Mouse (Mus musculus) limb, embryonic 13.5 days (tissue): Measurements from ENCODE around the gene Ccdc190. TPM values are rescaled to one million over a fixed set of nuclear protein-coding genes. Genes with fewer than 3 reads are reported as not detected.

ENCODE experiments used
- ATAC-seq: fragments of 200-750 bp; cut with Nextera tagmentation; 2 replicates; pipeline ENCODE4 v1.8.0; 2017; ENCODE audit warnings: low read depth, moderate number of reproducible peaks, moderate TSS enrichment; ENCODE audit not compliant: low FRiP score
- H3K27ac ChIP-seq: fragments of 300-500 bp; sonication (generic); 2 replicates; pipeline ENCODE4 v1.5.1; 2015; ENCODE audit warnings: inconsistent platforms, mild to moderate bottlenecking, moderate library complexity
- H3K27me3 ChIP-seq: fragments of 300-500 bp; sonication (generic); 2 replicates; pipeline ENCODE4 v1.6.1; 2015; ENCODE audit warnings: mild to moderate bottlenecking, inconsistent platforms
- H3K36me3 ChIP-seq: fragments of 300-500 bp; sonication (generic); 2 replicates; pipeline ENCODE4 v1.6.1; 2015; ENCODE audit warnings: inconsistent platforms, mild to moderate bottlenecking, moderate library complexity
- H3K4me1 ChIP-seq: fragments of 300-500 bp; sonication (generic); 2 replicates; pipeline ENCODE4 v1.6.1; 2015; ENCODE audit warnings: inconsistent platforms
- H3K4me2 ChIP-seq: fragments of 300-500 bp; sonication (generic); replicated peaks from 2 replicates; pipeline ENCODE4 v1.6.1; 2015; ENCODE audit warnings: inconsistent platforms, mild to moderate bottlenecking, moderate library complexity
- H3K4me3 ChIP-seq: fragments of 300-500 bp; sonication (generic); 2 replicates; pipeline ENCODE4 v1.5.1; 2015; ENCODE audit warnings: moderate library complexity, mild to moderate bottlenecking, inconsistent platforms
- H3K9ac ChIP-seq: fragments of 300-500 bp; sonication (generic); 2 replicates; pipeline ENCODE4 v1.6.1; 2015; ENCODE audit warnings: mild to moderate bottlenecking, inconsistent platforms
- H3K9me3 ChIP-seq: fragments of 300-500 bp; sonication (generic); 2 replicates; pipeline ENCODE4 v1.6.1; 2016; ENCODE audit warnings: inconsistent platforms
- WGBS: fragments of 180-500 bp; shearing (Covaris S2); methylation state at CpG from one replicate; pipeline ENCODE4 v1.1.7; 2015; 5-methylcytosine and 5-hydroxymethylcytosine counted together
- polyA plus RNA-seq: library from polyadenylated mRNA; unstranded; fragments of >200 nt; fragmentation: Nextera tagmentation; extraction: Ambion mirVana; gene quantifications from 2 replicates; pipeline ENCODE4 v1.2.1, GENCODE M21; 2015

The Ccdc190 gene
- polyA plus RNA-seq, 1 experiment from 2014 or later, result 0.17 TPM

DNA sequence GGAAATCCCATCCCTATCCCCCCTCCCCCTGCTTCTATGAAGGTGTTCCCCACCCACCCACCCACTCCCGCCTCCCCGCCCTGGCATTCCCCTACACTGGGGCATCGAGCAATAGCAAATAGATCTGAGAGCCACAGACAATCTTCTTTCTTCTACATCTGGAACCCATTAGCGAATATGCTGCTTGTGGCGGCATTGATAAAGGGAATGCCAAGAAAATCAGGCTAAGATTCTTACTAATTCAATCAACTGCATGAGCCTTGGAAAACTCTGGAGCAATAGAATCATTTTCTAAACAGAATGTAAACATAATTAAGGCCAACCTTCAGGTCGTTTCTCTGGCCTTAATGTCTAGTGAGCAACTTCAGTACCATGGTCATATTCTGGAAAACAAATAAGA lies 16.9 kb upstream of the Ccdc190 start:
- H3K4me3 ChIP-seq, result no peak overlapping the region
- no peaks in the 10 kb centered on the region for H3K27me3 ChIP-seq
- H3K9ac ChIP-seq, result no peak overlapping the region
- H3K4me2 ChIP-seq, result no peak overlapping the region
- 50% methylated on average over 6 of the region's 6 CpGs for WGBS
- H3K36me3 ChIP-seq, result no peaks in the 10 kb centered on the region
- H3K4me1 ChIP-seq, result peaks cover 11% of the 10 kb centered on the region
- no peak for ATAC-seq
- H3K27ac ChIP-seq, result no peak overlapping the region
- no peaks in the 10 kb centered on the region for H3K9me3 ChIP-seq

DNA sequence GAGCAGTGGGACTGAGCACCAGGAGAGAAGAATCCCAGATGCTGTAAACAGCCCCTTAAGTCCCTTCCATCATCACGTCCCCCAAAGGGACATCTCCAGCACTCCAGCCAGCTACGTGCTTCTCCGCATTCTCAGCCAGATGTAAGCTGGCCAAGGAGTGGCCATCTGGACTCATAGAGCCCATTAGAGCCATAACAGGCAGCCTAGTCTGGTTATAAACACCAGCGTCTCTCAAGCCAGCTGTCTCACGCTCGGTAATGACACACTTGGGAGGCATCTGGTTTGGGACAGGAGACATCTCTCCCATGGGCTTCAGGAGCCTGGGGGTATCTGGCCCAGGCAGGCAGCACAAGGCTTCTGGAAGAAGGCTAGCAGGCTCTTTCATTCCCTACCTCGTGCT lies 11.8 kb upstream of the Ccdc190 start:
- Histone ChIP-seq H3K9me3 (no peaks in the 10 kb centered on the region), H3K4me2 (peak overlapping the region; percentile 27), H3K4me3 (no peak overlapping the region), H3K27me3 (peaks cover 11% of the 10 kb centered on the region), H3K36me3 (no peaks in the 10 kb centered on the region), H3K4me1 (peaks cover 19% of the 10 kb centered on the region), H3K9ac (no peak overlapping the region), H3K27ac (no peak overlapping the region; the same call in 1 of the 2 replicates)
- 10% methylated on average over 7 of the region's 7 CpGs for WGBS
- ATAC-seq, result peak; percentile 66

DNA sequence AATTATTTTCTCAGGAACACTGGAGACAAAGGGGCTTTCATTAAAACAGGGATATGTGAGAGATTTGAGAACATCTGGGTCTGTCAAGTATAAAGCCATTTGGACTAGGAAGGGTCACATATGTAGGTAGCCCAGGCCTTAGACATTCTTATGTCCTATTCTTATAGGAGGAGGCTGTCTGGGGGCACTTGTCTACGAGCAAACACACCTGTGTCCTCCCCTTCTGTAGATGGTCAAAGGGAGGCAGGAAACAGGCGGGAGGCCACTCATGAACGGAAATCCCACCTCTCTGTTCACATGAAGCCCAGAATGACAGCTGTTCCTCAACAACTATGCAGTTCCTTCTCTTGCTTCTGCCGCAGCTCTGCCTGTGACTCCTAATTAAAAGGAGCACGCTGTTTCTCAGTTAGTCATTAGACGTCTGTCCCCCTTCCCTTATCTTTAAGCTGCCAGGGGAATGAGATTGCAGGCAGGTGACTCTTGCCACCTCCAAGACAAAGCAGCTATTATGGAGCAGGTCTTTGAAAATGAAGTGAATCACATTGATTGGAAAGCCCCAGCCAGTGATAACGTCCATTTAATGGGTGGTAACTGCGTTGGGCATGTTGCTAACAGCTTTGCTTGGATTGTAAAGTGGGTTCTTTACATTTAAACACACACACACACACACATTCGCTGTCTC lies 11.2 kb upstream of the Ccdc190 start:
- Histone ChIP-seq H3K4me3 (no peak overlapping the region), H3K27me3 (peaks cover 11% of the 10 kb centered on the region), H3K27ac (peak overlapping the region; percentile 22; the same call in 1 of the 2 replicates), H3K4me2 (peak overlapping the region; percentile 27; the same call in 1 of the 2 replicates), H3K36me3 (no peaks in the 10 kb centered on the region), H3K9me3 (no peaks in the 10 kb centered on the region), H3K9ac (0 out of 2 replicates have a peak overlapping the region, but pooled peaks have one; percentile 25), H3K4me1 (peaks cover 22% of the 10 kb centered on the region)
- ATAC-seq, result peak; percentile 8; the same call in 1 of the 2 replicates
- WGBS, result 27% methylated on average over 9 of the region's 9 CpGs

DNA sequence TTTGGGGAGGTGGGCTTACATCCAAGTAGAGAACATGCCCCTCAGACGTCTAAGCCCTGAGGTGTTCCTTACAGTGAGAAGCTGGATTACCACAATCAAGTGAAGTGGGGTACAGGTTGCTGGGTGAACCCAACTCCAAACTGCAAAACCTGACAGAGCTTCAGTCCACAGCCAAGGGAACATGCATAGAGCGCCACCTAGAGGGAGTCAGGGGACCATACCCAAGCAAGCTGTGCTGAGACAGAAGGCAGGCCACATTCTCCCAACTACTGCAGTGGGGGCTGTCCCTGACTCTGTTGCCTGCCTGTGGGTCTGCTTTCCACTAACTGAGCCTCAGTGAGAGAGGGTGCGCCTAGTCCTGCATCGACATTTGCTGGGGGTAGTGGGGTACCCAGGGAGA lies 10.4 kb upstream of the Ccdc190 start:
- 0 out of 2 replicates have a peak, but pooled peaks cover 3% of the 10 kb centered on the region for H3K9me3 ChIP-seq
- no peak overlapping the region for H3K4me2 ChIP-seq
- no peak overlapping the region for H3K9ac ChIP-seq
- WGBS, result 29% methylated on average over 4 of the region's 4 CpGs
- H3K27ac ChIP-seq, result 0 out of 2 replicates have a peak overlapping the region, but pooled peaks have one; percentile 22
- no peak overlapping the region for H3K4me3 ChIP-seq
- peaks cover 11% of the 10 kb centered on the region for H3K27me3 ChIP-seq
- H3K4me1 ChIP-seq, result peaks cover 22% of the 10 kb centered on the region
- no peaks in the 10 kb centered on the region for H3K36me3 ChIP-seq
- ATAC-seq, result peak; percentile 41; the same call in 1 of the 2 replicates

DNA sequence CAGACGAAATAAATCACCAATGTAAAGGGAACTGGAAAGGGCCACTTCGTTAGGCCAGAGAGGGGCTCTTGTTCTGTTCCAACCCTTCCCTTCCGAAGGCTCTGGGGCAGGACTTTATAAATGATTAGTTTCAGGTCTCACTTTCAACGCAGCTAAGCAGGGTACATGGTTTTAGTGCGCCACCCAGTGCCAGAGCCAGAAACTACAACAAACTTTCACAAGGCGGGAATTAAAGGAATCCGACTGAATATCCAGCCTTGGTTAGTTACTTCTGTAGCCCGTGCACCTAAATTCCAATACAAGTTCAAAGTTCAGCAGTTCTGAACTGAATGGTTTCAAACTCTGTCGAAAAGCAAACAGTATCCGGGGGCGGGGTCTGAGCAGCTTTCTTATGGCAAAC lies 9.2 kb upstream of the Ccdc190 start:
- H3K9ac ChIP-seq, result 0 out of 2 replicates have a peak overlapping the region, but pooled peaks have one; percentile 19
- peaks cover 11% of the 10 kb centered on the region for H3K27me3 ChIP-seq
- no peak overlapping the region for H3K27ac ChIP-seq
- no peaks in the 10 kb centered on the region for H3K36me3 ChIP-seq
- 0 out of 2 replicates have a peak, but pooled peaks cover 3% of the 10 kb centered on the region for H3K9me3 ChIP-seq
- no peak overlapping the region for H3K4me3 ChIP-seq
- peak overlapping the region; percentile 34 for H3K4me2 ChIP-seq
- H3K4me1 ChIP-seq, result peaks cover 22% of the 10 kb centered on the region
- 2% methylated on average over 11 of the region's 11 CpGs for WGBS
- ATAC-seq, result peak; percentile 68; the same call in 1 of the 2 replicates

DNA sequence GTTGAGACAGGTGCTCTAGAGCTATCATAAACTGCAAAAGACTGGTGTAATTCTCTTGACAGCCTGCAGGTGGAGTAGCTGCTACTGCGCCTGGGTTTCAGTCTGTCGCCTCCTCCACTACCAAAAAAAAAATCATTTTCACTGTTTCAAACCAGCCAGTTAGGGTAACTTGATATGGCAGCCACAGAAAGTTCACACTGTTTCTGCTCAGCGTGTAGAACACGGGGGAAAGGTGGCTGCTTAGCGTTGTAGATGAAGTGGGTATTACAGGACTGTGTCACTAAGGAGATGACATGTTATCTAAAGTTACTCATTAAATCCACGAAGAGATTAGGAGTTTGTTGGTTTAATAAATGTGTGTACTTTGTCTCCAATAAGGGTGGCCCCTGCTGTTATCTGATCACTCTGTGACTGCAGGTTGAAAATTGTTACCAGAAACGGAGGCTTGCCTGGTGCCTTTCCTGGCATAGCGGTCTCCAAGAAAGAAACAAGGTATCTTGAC lies 6.7 kb upstream of the Ccdc190 start:
- H3K9me3 ChIP-seq, result 0 out of 2 replicates have a peak, but pooled peaks cover 3% of the 10 kb centered on the region
- H3K4me2 ChIP-seq, result peak overlapping the region; percentile 23; the same call in 1 of the 2 replicates
- no peak overlapping the region for H3K4me3 ChIP-seq
- peaks cover 11% of the 10 kb centered on the region for H3K27me3 ChIP-seq
- WGBS, result 25% methylated on average over 8 of the region's 8 CpGs
- peaks cover 16% of the 10 kb centered on the region for H3K4me1 ChIP-seq
- no peak overlapping the region for H3K27ac ChIP-seq
- H3K36me3 ChIP-seq, result no peaks in the 10 kb centered on the region
- no peak for ATAC-seq
- no peak overlapping the region for H3K9ac ChIP-seq

DNA sequence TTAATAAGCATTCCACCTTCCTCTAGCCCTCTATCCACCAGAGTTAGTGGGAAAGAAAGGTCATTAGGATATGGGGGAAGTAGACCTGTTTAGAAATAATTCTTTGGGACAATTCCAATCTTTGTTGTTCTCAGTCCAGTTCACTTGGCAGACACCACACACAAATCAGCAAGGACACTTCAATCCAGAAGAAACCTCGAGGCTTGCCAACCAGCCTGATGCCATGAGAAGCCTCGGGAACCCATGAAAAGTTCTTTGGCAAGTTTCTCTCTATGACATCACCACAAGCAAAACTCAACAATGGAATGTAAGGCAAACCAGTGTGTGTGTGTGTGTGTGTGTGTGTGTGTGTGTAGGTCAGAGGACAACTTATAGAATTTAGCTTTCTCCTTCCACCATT lies 3.9 kb upstream of the Ccdc190 start:
- WGBS, result 84% methylated on average over 2 of the region's 2 CpGs
- Histone ChIP-seq H3K9ac (no peak overlapping the region), H3K36me3 (no peaks in the 10 kb centered on the region), H3K27ac (no peak overlapping the region), H3K27me3 (peaks cover 10% of the 10 kb centered on the region), H3K4me1 (0 out of 2 replicates have a peak, but pooled peaks cover 10% of the 10 kb centered on the region), H3K4me2 (no peak overlapping the region), H3K9me3 (0 out of 2 replicates have a peak, but pooled peaks cover 3% of the 10 kb centered on the region), H3K4me3 (no peak overlapping the region)
- no peak for ATAC-seq

DNA sequence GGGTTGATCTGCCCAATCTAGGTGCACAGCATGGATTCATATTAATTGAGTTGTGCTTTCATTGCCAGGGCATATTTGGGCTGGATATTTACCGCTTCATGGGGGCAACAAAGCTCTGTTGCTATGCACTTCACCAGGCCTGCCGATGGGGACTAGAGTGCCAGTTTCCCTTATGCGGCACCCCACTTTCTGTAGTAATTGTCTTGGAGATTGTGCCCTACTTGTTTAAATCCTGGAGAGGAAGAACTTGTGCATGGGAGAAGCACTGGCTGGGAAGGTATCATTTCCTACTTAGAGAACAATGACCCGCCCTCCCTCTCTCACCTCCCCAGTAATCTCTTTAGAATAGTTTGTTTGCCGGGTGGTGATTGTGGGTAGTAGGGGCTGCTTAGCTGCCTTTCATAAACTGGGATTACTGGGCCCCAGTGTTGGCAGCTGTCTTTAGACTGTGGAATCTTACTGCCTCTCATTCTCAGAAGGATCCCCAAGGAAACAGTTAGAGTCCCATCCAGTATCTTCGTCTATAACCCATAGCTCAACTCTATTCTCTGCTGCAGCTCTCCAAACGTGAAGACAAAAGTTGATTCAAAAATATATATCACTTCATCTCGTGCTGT lies 587 bp upstream of the Ccdc190 start:
- Histone ChIP-seq H3K27me3 (no peaks in the 10 kb centered on the region; the same call in 1 of the 2 replicates), H3K4me2 (no peak overlapping the region), H3K4me1 (0 out of 2 replicates have a peak, but pooled peaks cover 6% of the 10 kb centered on the region), H3K9ac (no peak overlapping the region), H3K9me3 (0 out of 2 replicates have a peak, but pooled peaks cover under 1% of the 10 kb centered on the region), H3K4me3 (no peak overlapping the region), H3K36me3 (no peaks in the 10 kb centered on the region), H3K27ac (no peak overlapping the region)
- no peak for ATAC-seq
- WGBS, result 72% methylated on average over 8 of the region's 8 CpGs

DNA sequence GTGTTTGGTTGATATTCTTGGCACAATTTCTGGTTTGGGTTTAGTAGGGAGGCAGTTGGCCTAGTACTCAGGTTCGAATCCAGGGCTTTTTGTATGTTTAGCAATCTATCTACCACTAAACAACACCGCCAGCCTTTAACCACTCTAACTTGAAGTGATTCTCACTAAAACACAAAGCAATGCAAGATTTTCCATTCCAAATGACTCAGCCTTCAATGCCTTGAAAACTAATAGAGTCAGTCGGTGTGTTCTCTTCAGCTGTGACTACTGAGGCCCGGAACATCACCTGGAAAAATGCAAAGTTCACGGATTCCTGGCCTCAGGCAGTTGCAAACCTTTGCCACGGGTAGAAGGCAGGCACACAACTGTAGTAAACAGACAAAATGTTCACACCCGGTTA lies 3.2 kb downstream of the Ccdc190 start:
- Histone ChIP-seq H3K27ac (no peak overlapping the region), H3K9ac (no peak overlapping the region), H3K4me2 (no peak overlapping the region), H3K9me3 (no peaks in the 10 kb centered on the region), H3K36me3 (no peaks in the 10 kb centered on the region), H3K27me3 (no peaks in the 10 kb centered on the region; the same call in 1 of the 2 replicates), H3K4me1 (peaks cover 11% of the 10 kb centered on the region; the same call in 1 of the 2 replicates), H3K4me3 (no peak overlapping the region)
- ATAC-seq, result no peak
- whole genome bisulfite sequencing, result 81% methylated on average over 7 of the region's 7 CpGs

DNA sequence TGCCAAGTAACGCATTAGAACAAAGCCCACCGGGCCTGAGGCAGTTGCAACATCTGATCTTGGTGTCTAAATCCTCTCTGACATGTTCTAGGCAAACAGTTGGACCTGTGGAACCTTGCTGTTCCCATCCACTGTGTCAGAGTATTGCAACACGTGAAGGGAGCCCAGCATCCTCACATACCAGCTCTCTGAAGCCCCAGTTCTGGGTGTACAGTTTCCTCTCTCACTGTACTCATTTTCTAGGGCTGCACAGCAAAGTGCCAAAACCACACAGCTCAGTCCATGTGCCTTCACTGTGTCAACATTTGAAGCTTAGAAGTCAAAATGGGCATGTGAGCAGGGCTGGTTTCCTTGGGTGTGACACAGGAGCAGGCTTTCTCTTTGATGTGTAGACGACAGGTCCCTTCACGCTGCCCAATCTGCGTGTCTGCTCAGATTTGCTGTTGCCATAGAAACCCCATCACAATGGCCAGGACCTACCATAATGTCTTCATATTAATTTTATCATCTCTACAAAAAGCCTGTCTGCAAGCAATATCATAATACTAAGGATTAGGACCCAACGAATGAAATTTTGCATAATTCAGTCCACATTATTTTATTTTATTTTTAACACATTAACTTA lies 3.8 kb downstream of the Ccdc190 start:
- WGBS, result 71% methylated on average over 7 of the region's 7 CpGs
- H3K4me2 ChIP-seq, result no peak overlapping the region
- no peak for ATAC-seq

DNA sequence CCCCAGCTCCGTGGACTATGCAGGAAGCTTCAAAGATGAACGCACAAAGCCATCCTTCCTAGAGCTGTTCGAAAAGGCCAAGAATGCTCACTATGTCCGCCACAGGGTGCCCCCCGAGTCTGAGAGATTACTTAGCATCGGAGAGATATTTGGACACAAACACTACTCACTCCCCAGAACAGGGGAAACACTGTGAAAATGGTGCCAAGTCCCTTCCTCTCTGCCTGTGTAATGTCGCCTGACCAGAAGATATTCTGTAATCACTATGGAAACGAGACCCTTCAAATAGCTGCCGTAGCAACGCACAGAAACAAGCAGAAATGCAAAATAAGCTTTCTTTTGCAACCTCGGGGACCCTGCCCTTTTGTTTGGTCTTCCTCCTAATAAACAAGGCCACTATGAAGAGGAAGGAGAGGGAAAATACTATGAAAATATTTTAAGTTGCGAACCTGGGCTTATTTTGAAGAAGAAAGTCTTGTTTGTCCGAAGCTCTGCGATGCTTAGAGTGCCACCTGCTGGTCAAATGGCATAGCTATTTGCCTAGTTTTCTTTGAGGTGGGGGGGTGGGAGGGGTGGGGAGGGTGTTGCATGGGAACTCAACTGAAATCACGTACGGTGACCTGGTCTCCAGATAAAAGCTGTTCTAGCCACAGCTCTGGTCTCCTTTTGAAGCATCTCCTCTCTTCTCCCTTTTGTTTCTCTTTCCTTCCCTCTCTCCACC lies 5.7 kb downstream of the Ccdc190 start:
- peak overlapping the region; percentile 40; the same call in 1 of the 2 replicates for H3K4me2 ChIP-seq
- no peak overlapping the region for H3K4me3 ChIP-seq
- ATAC-seq, result no peak
- H3K9ac ChIP-seq, result no peak overlapping the region
- H3K27ac ChIP-seq, result no peak overlapping the region
- no peaks in the 10 kb centered on the region for H3K36me3 ChIP-seq
- WGBS, result 50% methylated on average over 16 of the region's 16 CpGs
- H3K27me3 ChIP-seq, result no peaks in the 10 kb centered on the region; the same call in 1 of the 2 replicates
- peaks cover 5% of the 10 kb centered on the region; the same call in 1 of the 2 replicates for H3K4me1 ChIP-seq
- H3K9me3 ChIP-seq, result no peaks in the 10 kb centered on the region

More for the DNA sequence above, 3.8 kb downstream of the Ccdc190 start:
- H3K36me3 ChIP-seq, result no peaks in the 10 kb centered on the region
- H3K4me3 ChIP-seq, result no peak overlapping the region
- H3K27me3 ChIP-seq, result no peaks in the 10 kb centered on the region; the same call in 1 of the 2 replicates
- H3K4me1 ChIP-seq, result peaks cover 11% of the 10 kb centered on the region; the same call in 1 of the 2 replicates
- H3K27ac ChIP-seq, result no peak overlapping the region
- H3K9ac ChIP-seq, result no peak overlapping the region
- no peaks in the 10 kb centered on the region for H3K9me3 ChIP-seq
